Mouse (Mus musculus) hindbrain, embryonic 16.5 days (tissue): Measurements from ENCODE around the gene Arsb. TPM values are rescaled to one million over a fixed set of nuclear protein-coding genes. Genes with fewer than 3 reads are reported as not detected.

ENCODE experiments used
- ATAC-seq: fragments of 200-750 bp; cut with Nextera tagmentation; 2 replicates; pipeline ENCODE4 v1.8.0; 2017; ENCODE audit warnings: moderate TSS enrichment, moderate library complexity
- H3K27ac ChIP-seq: fragments of 300-500 bp; sonication (generic); 2 replicates; pipeline ENCODE4 v1.5.1; 2014; ENCODE audit warnings: low read depth, mild to moderate bottlenecking, control low read depth, low read length, moderate library complexity
- H3K27me3 ChIP-seq: fragments of 300-500 bp; sonication (generic); replicated peaks from 2 replicates; pipeline ENCODE4 v1.6.1; 2014; ENCODE audit warnings: low read length; ENCODE audit not compliant: control insufficient read depth, insufficient read depth
- H3K36me3 ChIP-seq: fragments of 300-500 bp; sonication (generic); 2 replicates; pipeline ENCODE4 v1.6.1; 2014; ENCODE audit warnings: mild to moderate bottlenecking, low read length, moderate library complexity, mixed read lengths; ENCODE audit not compliant: control insufficient read depth, insufficient read depth
- H3K4me1 ChIP-seq: fragments of 300-500 bp; sonication (generic); 2 replicates; pipeline ENCODE4 v1.6.1; 2014; ENCODE audit warnings: low read depth, low read length; ENCODE audit not compliant: control insufficient read depth, insufficient read depth
- H3K4me2 ChIP-seq: fragments of 300-500 bp; sonication (generic); 2 replicates; pipeline ENCODE4 v1.6.1; 2014; ENCODE audit warnings: mild to moderate bottlenecking, low read length, control low read depth, moderate library complexity
- H3K4me3 ChIP-seq: fragments of 300-500 bp; sonication (generic); 2 replicates; pipeline ENCODE4 v1.5.1; 2014; ENCODE audit warnings: mild to moderate bottlenecking, low read length, control low read depth, moderate library complexity
- H3K9ac ChIP-seq: fragments of 300-500 bp; sonication (generic); 2 replicates; pipeline ENCODE4 v1.6.1; 2014; ENCODE audit warnings: low read depth, mild to moderate bottlenecking, control low read depth, low read length, moderate library complexity
- H3K9me3 ChIP-seq: fragments of 300-500 bp; sonication (generic); 2 replicates; pipeline ENCODE4 v1.6.1; 2014; ENCODE audit warnings: mild to moderate bottlenecking, low read length, moderate library complexity; ENCODE audit not compliant: control insufficient read depth
- WGBS: fragments of 180-500 bp; shearing (Covaris S2); extraction: QIAGEN DNeasy Blood & Tissue Kit; methylation state at CpG from one replicate; pipeline ENCODE4 v1.1.7; 2014; 5-methylcytosine and 5-hydroxymethylcytosine counted together
- polyA plus RNA-seq: library from polyadenylated mRNA; unstranded; fragments of >200 nt; fragmentation: Nextera tagmentation; extraction: Ambion mirVana; gene quantifications from 2 replicates; pipeline ENCODE4 v1.2.1, GENCODE M21; 2015

Arsb gene
- polyA plus RNA-seq, 1 experiment from 2014 or later, result 12.1 TPM

GRCm38 (mm10) chr13:93920786-93921300 lies 149.4 kb downstream of the Arsb start:
- WGBS, result 80% methylated on average over 4 of the region's 4 CpGs
- no peaks in the 10 kb centered on the region for H3K9me3 ChIP-seq
- H3K4me3 ChIP-seq, result no peak overlapping the region
- no peaks in the 10 kb centered on the region for H3K27me3 ChIP-seq
- H3K27ac ChIP-seq, result no peak overlapping the region
- no peaks in the 10 kb centered on the region for H3K36me3 ChIP-seq
- no peak overlapping the region for H3K9ac ChIP-seq
- no peak overlapping the region for H3K4me2 ChIP-seq
- no peak for ATAC-seq
- H3K4me1 ChIP-seq, result no peaks in the 10 kb centered on the region

- 81% methylated on average over 5 of the region's 5 CpGs for WGBS
- Histone ChIP-seq H3K4me2 (no peak overlapping the region), H3K4me1 (no peaks in the 10 kb centered on the region), H3K4me3 (no peak overlapping the region), H3K27me3 (no peaks in the 10 kb centered on the region), H3K36me3 (no peaks in the 10 kb centered on the region), H3K9me3 (no peaks in the 10 kb centered on the region), H3K27ac (no peak overlapping the region), H3K9ac (no peak overlapping the region)
- ATAC-seq, result no peak
Measured at GRCm38 (mm10) chr13:93921831-93922565, 150.6 kb downstream of the Arsb start.

GRCm38 (mm10) chr13:93922566-93922910 lies 151.1 kb downstream of the Arsb start:
- no peak for ATAC-seq
- Histone ChIP-seq H3K4me1 (no peaks in the 10 kb centered on the region), H3K27me3 (no peaks in the 10 kb centered on the region), H3K9ac (no peak overlapping the region), H3K9me3 (no peaks in the 10 kb centered on the region), H3K4me3 (no peak overlapping the region), H3K4me2 (no peak overlapping the region), H3K27ac (no peak overlapping the region), H3K36me3 (no peaks in the 10 kb centered on the region)
- 76% methylated on average over 7 of the region's 7 CpGs for WGBS

- no peaks in the 10 kb centered on the region for H3K9me3 ChIP-seq
- H3K27ac ChIP-seq, result no peak overlapping the region
- H3K27me3 ChIP-seq, result no peaks in the 10 kb centered on the region
- no peaks in the 10 kb centered on the region for H3K4me1 ChIP-seq
- H3K36me3 ChIP-seq, result no peaks in the 10 kb centered on the region
- ATAC-seq, result no peak
- 71% methylated on average over 9 of the region's 9 CpGs for WGBS
- H3K4me3 ChIP-seq, result no peak overlapping the region
- H3K9ac ChIP-seq, result no peak overlapping the region
- no peak overlapping the region for H3K4me2 ChIP-seq
Measured at GRCm38 (mm10) chr13:93924735-93925432, 153.5 kb downstream of the Arsb start.

GRCm38 (mm10) chr13:93930561-93931340 lies 159.3 kb downstream of the Arsb start:
- no peak overlapping the region for H3K4me2 ChIP-seq
- H3K4me1 ChIP-seq, result peaks cover 3% of the 10 kb centered on the region; the same call in 1 of the 2 replicates
- no peak overlapping the region for H3K9ac ChIP-seq
- H3K27me3 ChIP-seq, result no peaks in the 10 kb centered on the region
- WGBS, result 53% methylated on average over 7 of the region's 7 CpGs
- H3K4me3 ChIP-seq, result no peak overlapping the region
- no peaks in the 10 kb centered on the region for H3K36me3 ChIP-seq
- no peaks in the 10 kb centered on the region for H3K9me3 ChIP-seq
- no peak overlapping the region for H3K27ac ChIP-seq
- ATAC-seq, result peak; percentile 61; the same call in 1 of the 2 replicates

GRCm38 (mm10) chr13:93936455-93936854 lies 165.0 kb downstream of the Arsb start:
- Histone ChIP-seq H3K27ac (no peak overlapping the region), H3K9ac (no peak overlapping the region), H3K4me2 (no peak overlapping the region), H3K9me3 (no peaks in the 10 kb centered on the region), H3K27me3 (no peaks in the 10 kb centered on the region), H3K4me3 (no peak overlapping the region), H3K36me3 (no peaks in the 10 kb centered on the region), H3K4me1 (peaks cover 5% of the 10 kb centered on the region; the same call in 1 of the 2 replicates)
- ATAC-seq, result peak; percentile 61
- WGBS, result 60% methylated on average over 6 of the region's 6 CpGs

- Histone ChIP-seq H3K4me3 (no peak overlapping the region), H3K9me3 (no peaks in the 10 kb centered on the region), H3K27ac (no peak overlapping the region), H3K9ac (no peak overlapping the region), H3K4me2 (no peak overlapping the region), H3K27me3 (no peaks in the 10 kb centered on the region), H3K4me1 (peaks cover 5% of the 10 kb centered on the region; the same call in 1 of the 2 replicates), H3K36me3 (no peaks in the 10 kb centered on the region)
- no peak for ATAC-seq
- 12% methylated on average over 2 of the region's 2 CpGs for WGBS
Measured at GRCm38 (mm10) chr13:93938118-93938517, 166.7 kb downstream of the Arsb start.

- H3K36me3 ChIP-seq, result no peaks in the 10 kb centered on the region
- H3K4me2 ChIP-seq, result no peak overlapping the region
- H3K9ac ChIP-seq, result no peak overlapping the region
- no peaks in the 10 kb centered on the region for H3K9me3 ChIP-seq
- no peak for ATAC-seq
- H3K4me1 ChIP-seq, result peaks cover 5% of the 10 kb centered on the region; the same call in 1 of the 2 replicates
- H3K4me3 ChIP-seq, result no peak overlapping the region
- H3K27ac ChIP-seq, result no peak overlapping the region
- WGBS, result 68% methylated on average over 6 of the region's 6 CpGs
- H3K27me3 ChIP-seq, result no peaks in the 10 kb centered on the region
Measured at GRCm38 (mm10) chr13:93939363-93940127, 168.1 kb downstream of the Arsb start.
